Mouse (Mus musculus) liver, embryonic 14.5 days (tissue): ENCODE measurements at regions not wholly inside any gene's neighbourhood (a gene's known extent, or its start where the extent isn't known, plus 50 kb on each side); places are given as distances from the start of the nearest gene placed in this dataset.

ENCODE experiments used
- ATAC-seq: fragments of 200-750 bp; cut with Nextera tagmentation; 2 replicates; pipeline ENCODE4 v1.8.0; 2017; ENCODE audit warnings: moderate number of reproducible peaks, mild to moderate bottlenecking, moderate library complexity; ENCODE audit not compliant: insufficient read depth
- DNase-seq, 3 experiments: peaks; one replicate each; pipeline ENCODE4 v3.0.0-alpha.2; 2012 to 2013; ENCODE audit warnings: low read depth in 3 of 3, low spot score in 3 of 3
- H3K27ac ChIP-seq: fragments of 300-500 bp; sonication (generic); 2 replicates; pipeline ENCODE4 v1.5.1; 2014; ENCODE audit warnings: moderate library complexity, mild to moderate bottlenecking, control low read depth, inconsistent platforms
- H3K27me3 ChIP-seq: fragments of 300-500 bp; sonication (generic); 2 replicates; pipeline ENCODE4 v1.6.1; 2014; ENCODE audit warnings: mild to moderate bottlenecking, low read length, moderate library complexity; ENCODE audit not compliant: control insufficient read depth, insufficient read depth
- H3K36me3 ChIP-seq: fragments of 300-500 bp; sonication (generic); replicated peaks from 2 replicates; pipeline ENCODE4 v1.6.1; 2014; ENCODE audit warnings: low read depth; ENCODE audit not compliant: control insufficient read depth, insufficient read depth
- H3K4me1 ChIP-seq, 2 experiments: fragments of 200-500 bp in 1 of 2; fragments of 300-500 bp in 1 of 2; sonication (generic) in 1 of 2; replicated peaks; 2 replicates each; pipeline ENCODE4 v1.6.1; 2012 to 2014; ENCODE audit warnings: antibody characterized with exemption in 1 of 2, inconsistent platforms in 1 of 2, low read length in 1 of 2; ENCODE audit not compliant: control insufficient read depth in 2 of 2, insufficient read depth in 2 of 2
- H3K4me2 ChIP-seq: fragments of 300-500 bp; sonication (generic); 2 replicates; pipeline ENCODE4 v1.6.1; 2014; ENCODE audit warnings: low read depth, mild to moderate bottlenecking, control low read depth, moderate library complexity
- H3K4me3 ChIP-seq, 2 experiments: fragments of 200-500 bp in 1 of 2; fragments of 300-500 bp in 1 of 2; sonication (generic) in 1 of 2; 2 replicates each; pipeline ENCODE4 v1.5.1; 2012 to 2014; ENCODE audit warnings: low read depth in 2 of 2, low read length in 2 of 2, mild to moderate bottlenecking in 2 of 2, control low read depth in 1 of 2, inconsistent platforms in 1 of 2, moderate library complexity in 1 of 2; ENCODE audit not compliant: insufficient read depth in 1 of 2
- H3K9ac ChIP-seq: fragments of 300-500 bp; sonication (generic); replicated peaks from 2 replicates; pipeline ENCODE4 v1.6.1; 2014; ENCODE audit warnings: mild to moderate bottlenecking, control low read depth, moderate library complexity
- H3K9me3 ChIP-seq: fragments of 300-500 bp; sonication (generic); 2 replicates; pipeline ENCODE4 v1.6.1; 2016; ENCODE audit warnings: low read length, mixed read lengths; ENCODE audit not compliant: control insufficient read depth
- CTCF ChIP-seq: IDR thresholded peaks from 2 replicates; pipeline ENCODE4 v1.5.1; 2016; ENCODE audit warnings: antibody characterized with exemption, low read depth, control low read depth
- EP300 ChIP-seq: IDR thresholded peaks from 2 replicates; pipeline ENCODE4 v1.6.1; 2016; ENCODE audit warnings: antibody characterized with exemption, low read depth
- WGBS: fragments of 180-500 bp; shearing (Covaris S2); extraction: QIAGEN DNeasy Blood & Tissue Kit; methylation state at CpG from one replicate; pipeline ENCODE4 v1.1.7; 2014; ENCODE audit not compliant: insufficient replicate concordance; 5-methylcytosine and 5-hydroxymethylcytosine counted together

DNA sequence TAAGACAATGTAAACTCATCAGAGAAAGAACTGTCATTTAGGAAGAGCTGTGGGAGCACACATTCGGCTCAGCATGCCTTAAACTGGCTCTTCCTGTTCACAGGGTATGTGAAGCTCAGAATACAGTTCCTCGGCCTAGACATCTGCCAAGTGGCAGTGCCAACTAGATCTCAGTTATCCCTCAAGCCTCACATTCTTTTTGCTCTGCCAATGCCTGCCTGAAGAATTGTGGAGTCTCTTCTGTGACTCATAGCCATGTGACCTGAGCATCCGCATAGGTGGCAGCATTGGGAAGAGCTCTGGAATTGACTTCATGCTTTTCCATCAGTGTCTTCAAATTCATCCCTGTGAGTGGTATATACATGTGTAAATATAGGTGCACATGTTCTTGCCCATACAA is 59.7 kb downstream of the Prlhr start:
- 68% methylated on average over 3 of the region's 3 CpGs for WGBS
- no peak overlapping the region for H3K9ac ChIP-seq
- no peak for DNase-seq
- no peak overlapping the region for H3K27ac ChIP-seq
- H3K27me3 ChIP-seq = no peaks in the 10 kb centered on the region
- H3K4me2 ChIP-seq = no peak overlapping the region
- no peak for ATAC-seq
- H3K4me1 ChIP-seq = no peaks in the 10 kb centered on the region
- H3K4me3 ChIP-seq = no peak overlapping the region
- no peaks in the 10 kb centered on the region for H3K9me3 ChIP-seq
- no peak for TF ChIP-seq CTCF
- no peaks in the 10 kb centered on the region for H3K36me3 ChIP-seq

- Histone ChIP-seq H3K9me3 (no peaks in the 10 kb centered on the region), H3K4me1 (peaks cover 5 to 11% of the 10 kb centered on the region in 2 experiments), H3K4me3 (no peak overlapping the region), H3K36me3 (no peaks in the 10 kb centered on the region), H3K9ac (no peak overlapping the region), H3K4me2 (no peak overlapping the region), H3K27me3 (no peaks in the 10 kb centered on the region), H3K27ac (no peak overlapping the region)
- TF ChIP-seq CTCF (no peak), EP300 (peak; percentile 69)
- WGBS = 12% methylated on average over 3 of the region's 3 CpGs
- peak; percentile 91 for ATAC-seq
- peak in 2 of 3 experiments; percentile 40 to 47 for DNase-seq
Measured at GRCm38 (mm10) chr19:60399425-60399824, 68.7 kb downstream of the Prlhr start.

DNA sequence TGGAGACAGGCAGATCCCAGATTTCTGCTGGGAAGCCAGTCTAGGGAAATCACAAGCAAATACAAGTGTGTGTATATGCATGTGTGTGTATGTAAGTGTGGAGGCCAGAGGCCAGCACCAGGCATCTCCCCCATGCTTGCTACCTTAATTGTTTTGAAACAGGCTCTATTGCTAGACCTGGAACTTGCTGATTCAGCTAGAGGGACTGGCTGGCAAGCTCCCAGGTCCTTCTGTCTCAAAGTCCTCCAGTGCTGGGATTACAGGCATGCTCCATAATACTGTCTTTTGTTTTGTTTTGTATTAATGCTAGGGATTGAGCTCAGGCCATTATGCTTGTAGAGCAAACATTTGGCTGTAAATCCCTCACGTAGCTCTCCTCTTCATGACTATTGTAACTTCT is 70.4 kb downstream of the Prlhr start:
- DNase-seq = no peak
- H3K9ac ChIP-seq = no peak overlapping the region
- no peak for ATAC-seq
- H3K4me3 ChIP-seq = no peak overlapping the region
- no peak overlapping the region for H3K4me2 ChIP-seq
- H3K36me3 ChIP-seq = no peaks in the 10 kb centered on the region
- H3K27me3 ChIP-seq = no peaks in the 10 kb centered on the region
- H3K27ac ChIP-seq = no peak overlapping the region
- no peaks in the 10 kb centered on the region for H3K9me3 ChIP-seq
- TF ChIP-seq EP300 (no peak), CTCF (no peak)
- H3K4me1 ChIP-seq = peaks cover 5 to 13% of the 10 kb centered on the region in 2 experiments
- WGBS = 72% methylated on average over 1 of the region's 1 CpGs

- DNase-seq (no peak), ATAC-seq (no peak)
- peaks cover 5 to 13% of the 10 kb centered on the region in 2 experiments for H3K4me1 ChIP-seq
- no peaks in the 10 kb centered on the region for H3K27me3 ChIP-seq
- no peak overlapping the region for H3K27ac ChIP-seq
- no peak overlapping the region for H3K4me3 ChIP-seq
- WGBS = 71% methylated on average over 5 of the region's 5 CpGs
- H3K36me3 ChIP-seq = no peaks in the 10 kb centered on the region
- H3K9ac ChIP-seq = no peak overlapping the region
- no peak overlapping the region for H3K4me2 ChIP-seq
- TF ChIP-seq EP300 = no peak
- TF ChIP-seq CTCF = no peak
- no peaks in the 10 kb centered on the region for H3K9me3 ChIP-seq
Measured at GRCm38 (mm10) chr19:60396604-60397003, 71.5 kb downstream of the Prlhr start.

GRCm38 (mm10) chr19:60386563-60387241 is 81.4 kb downstream of the Prlhr start:
- H3K4me2 ChIP-seq = peak overlapping the region; percentile 21

More at GRCm38 (mm10) chr19:60386563-60387241, 81.4 kb downstream of the Prlhr start:
- DNase-seq (peak in 2 of 3 experiments; percentile 45 to 53), ATAC-seq (peak; percentile 98)
- 9% methylated on average over 3 of the region's 3 CpGs for WGBS
- no peaks in the 10 kb centered on the region for H3K9me3 ChIP-seq
- no peaks in the 10 kb centered on the region for H3K27me3 ChIP-seq
- TF ChIP-seq EP300 = peak; percentile 91
- TF ChIP-seq CTCF = no peak
- no peaks in the 10 kb centered on the region for H3K36me3 ChIP-seq
- H3K27ac ChIP-seq = no peak overlapping the region
- H3K4me3 ChIP-seq = no peak overlapping the region
- no peak overlapping the region for H3K9ac ChIP-seq
- H3K4me1 ChIP-seq = peaks cover 27 to 29% of the 10 kb centered on the region in 2 experiments
